Mouse (Mus musculus): ENCODE data around the gene Pah. TPM values are rescaled to one million over a fixed set of nuclear protein-coding genes. Genes with fewer than 3 reads are reported as not detected.

Pah gene
- polyA plus RNA-seq, 1 experiment from 2014 or later = 0.68 TPM

DNA sequence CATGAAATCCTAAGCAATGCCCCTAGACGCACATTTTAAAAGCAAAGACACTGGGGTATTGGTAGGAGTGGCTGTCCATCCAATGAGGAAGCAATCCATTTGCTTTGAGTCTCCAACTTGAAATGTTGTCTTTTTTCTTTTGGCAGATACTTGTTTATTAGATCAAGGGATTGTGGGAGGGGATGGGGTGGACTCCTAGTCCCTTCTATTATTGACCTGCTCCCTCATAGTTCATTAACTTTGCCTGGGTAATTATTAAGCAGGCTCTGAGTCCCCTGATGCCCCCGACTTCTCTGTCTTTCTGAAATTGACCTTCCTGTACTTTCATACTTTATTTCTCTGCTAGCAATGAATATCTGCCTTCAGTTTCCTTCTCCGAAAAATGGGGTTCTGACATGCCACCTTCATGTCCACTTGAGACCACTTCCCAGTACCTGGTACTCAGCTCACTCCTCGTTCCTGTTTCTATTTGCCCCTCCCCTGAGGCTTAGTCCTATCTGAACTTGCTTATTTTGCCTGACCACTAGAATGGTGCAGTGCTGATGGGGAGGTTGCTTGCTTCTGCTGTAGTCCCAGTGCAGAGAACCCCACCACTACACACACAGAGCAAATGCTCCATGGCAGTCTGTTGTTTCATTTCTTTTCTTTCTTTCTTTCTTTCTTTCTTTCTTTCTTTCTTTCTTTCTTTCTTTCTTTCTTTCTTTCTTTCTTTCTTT lies 1.0 kb upstream of the Pah start:
- ATAC-seq (ENCODE audit: insufficient number of reproducible peaks, insufficient read depth, low FRiP score, low read depth) = no peak
- H3K9me3 ChIP-seq (ENCODE audit: control insufficient read depth, low read depth, low read length) = no peaks in the 10 kb centered on the region
- H3K27me3 ChIP-seq (ENCODE audit: control insufficient read depth, insufficient read depth, low read length) = no peaks in the 10 kb centered on the region
- no peak overlapping the region for H3K27ac ChIP-seq (ENCODE audit: low read length)
- H3K4me3 ChIP-seq (ENCODE audit: low read depth, low read length) = no peak overlapping the region
- WGBS = 66% methylated on average over 4 of the region's 4 CpGs
- no peaks in the 10 kb centered on the region for H3K4me1 ChIP-seq (ENCODE audit: control insufficient read depth, insufficient read depth, low read length)
- H3K9ac ChIP-seq (replicated peaks; ENCODE audit: low read depth, low read length) = no peak overlapping the region
- H3K36me3 ChIP-seq (ENCODE audit: control insufficient read depth, insufficient read depth, low read length) = no peaks in the 10 kb centered on the region
- no peak overlapping the region for H3K4me2 ChIP-seq (replicated peaks; ENCODE audit: low read depth, low read length)

DNA sequence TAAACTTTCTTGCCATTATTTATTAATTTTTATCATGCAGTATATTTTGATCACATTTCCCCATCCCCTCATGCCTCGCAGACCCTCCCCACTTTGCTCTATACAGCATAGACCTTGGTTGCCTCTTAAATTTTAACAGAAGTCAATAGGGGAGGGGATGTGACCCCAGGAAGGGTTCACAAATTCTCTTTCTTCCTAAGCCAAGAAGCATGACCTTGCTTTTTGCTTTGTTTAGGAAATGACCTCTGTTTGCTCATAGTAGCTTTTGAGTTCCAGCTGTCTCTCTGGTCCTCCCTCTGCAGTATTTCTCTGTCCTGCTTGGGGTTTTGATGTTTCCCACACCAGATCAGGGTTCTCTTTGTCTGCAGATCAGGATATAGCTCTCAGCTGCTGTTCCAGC lies 12.6 kb downstream of the Pah start:
- no peak overlapping the region for H3K27ac ChIP-seq (ENCODE audit: low read length)
- ATAC-seq (ENCODE audit: insufficient number of reproducible peaks, insufficient read depth, low FRiP score, low read depth) = no peak
- no peaks in the 10 kb centered on the region for H3K4me1 ChIP-seq (ENCODE audit: control insufficient read depth, insufficient read depth, low read length)
- no peaks in the 10 kb centered on the region for H3K27me3 ChIP-seq (ENCODE audit: control insufficient read depth, insufficient read depth, low read length)
- H3K4me2 ChIP-seq (replicated peaks; ENCODE audit: low read depth, low read length) = no peak overlapping the region
- 74% methylated on average over 1 of the region's 1 CpGs for WGBS
- H3K36me3 ChIP-seq (ENCODE audit: control insufficient read depth, insufficient read depth, low read length) = no peaks in the 10 kb centered on the region
- no peak overlapping the region for H3K9ac ChIP-seq (replicated peaks; ENCODE audit: low read depth, low read length)
- H3K4me3 ChIP-seq (ENCODE audit: low read depth, low read length) = no peak overlapping the region
- no peaks in the 10 kb centered on the region for H3K9me3 ChIP-seq (ENCODE audit: control insufficient read depth, low read depth, low read length)

DNA sequence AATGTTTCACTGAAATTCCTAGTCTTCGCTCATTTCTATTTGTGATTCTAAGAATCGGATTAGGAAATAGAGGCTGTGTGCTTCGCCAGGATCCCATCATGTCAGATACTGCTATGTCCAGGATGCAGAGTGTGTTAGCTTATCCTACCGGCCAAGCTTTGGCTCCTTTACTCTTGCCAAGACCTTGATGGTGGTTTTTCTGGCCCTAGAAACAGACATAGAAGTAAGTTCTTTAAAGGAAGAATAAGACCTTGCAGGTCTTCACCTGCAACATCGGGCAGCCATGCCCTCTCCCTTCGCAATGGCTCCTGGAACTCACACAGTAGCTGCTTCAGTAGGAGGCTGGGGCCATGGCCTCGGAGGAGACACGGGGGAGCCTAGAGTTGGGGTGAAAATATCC lies 24.2 kb downstream of the Pah start:
- Histone ChIP-seq H3K4me2 (replicated peaks; ENCODE audit: low read depth, low read length) (no peak overlapping the region), H3K4me3 (ENCODE audit: low read depth, low read length) (no peak overlapping the region), H3K36me3 (ENCODE audit: control insufficient read depth, insufficient read depth, low read length) (no peaks in the 10 kb centered on the region), H3K4me1 (ENCODE audit: control insufficient read depth, insufficient read depth, low read length) (no peaks in the 10 kb centered on the region), H3K9me3 (ENCODE audit: control insufficient read depth, low read depth, low read length) (no peaks in the 10 kb centered on the region), H3K27ac (ENCODE audit: low read length) (no peak overlapping the region), H3K9ac (replicated peaks; ENCODE audit: low read depth, low read length) (no peak overlapping the region), H3K27me3 (ENCODE audit: control insufficient read depth, insufficient read depth, low read length) (no peaks in the 10 kb centered on the region)
- ATAC-seq (ENCODE audit: insufficient number of reproducible peaks, insufficient read depth, low FRiP score, low read depth) = no peak
- WGBS = 75% methylated on average over 8 of the region's 8 CpGs

DNA sequence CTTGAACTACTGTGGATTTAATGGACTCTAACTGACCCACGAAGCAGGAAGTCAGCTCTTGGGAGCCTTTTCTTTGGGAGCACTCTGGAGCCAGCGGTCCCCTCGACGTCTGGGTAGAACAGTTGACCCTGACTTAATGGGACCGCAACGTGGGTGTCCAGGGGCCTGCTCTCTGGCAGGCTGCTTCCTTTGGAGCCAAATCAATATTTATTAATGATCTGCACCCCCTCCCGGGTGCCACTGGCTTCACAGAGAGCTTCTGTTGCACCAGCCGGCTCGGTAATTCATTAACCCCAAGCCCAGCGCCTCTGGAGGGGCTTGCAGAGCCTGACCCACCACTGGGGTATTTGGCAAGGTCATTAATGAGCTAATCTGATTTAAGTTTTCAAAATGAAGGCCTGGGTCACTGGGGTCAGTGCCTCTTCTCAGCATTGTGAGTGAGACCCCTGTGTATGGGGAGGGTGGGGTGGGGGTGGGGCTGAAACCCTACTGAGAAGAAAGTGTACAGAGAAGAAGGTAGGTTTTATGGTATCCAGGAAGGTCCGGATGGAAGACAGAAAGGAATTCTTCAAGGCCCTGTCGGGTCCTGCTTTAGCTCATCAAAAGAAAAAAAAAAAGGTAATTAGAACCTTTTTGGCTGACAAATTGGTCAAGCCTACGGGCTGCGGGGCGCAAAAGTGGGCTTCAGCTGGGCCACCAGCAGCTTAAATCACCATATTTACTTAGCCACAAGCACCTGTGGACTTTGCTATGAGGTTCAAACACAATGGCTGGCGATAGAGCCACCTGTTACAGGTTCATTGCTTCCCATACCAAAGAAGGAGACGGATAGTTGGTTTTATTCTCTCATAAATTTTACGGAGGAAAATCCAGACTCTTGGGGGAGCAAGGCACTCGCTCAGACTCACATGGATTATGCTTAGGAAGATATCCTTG lies 25.0 kb downstream of the Pah start:
- H3K4me2 ChIP-seq (replicated peaks; ENCODE audit: low read depth, low read length) = no peak overlapping the region
- H3K9me3 ChIP-seq (ENCODE audit: control insufficient read depth, low read depth, low read length) = no peaks in the 10 kb centered on the region
- H3K4me1 ChIP-seq (ENCODE audit: control insufficient read depth, insufficient read depth, low read length) = no peaks in the 10 kb centered on the region
- H3K27me3 ChIP-seq (ENCODE audit: control insufficient read depth, insufficient read depth, low read length) = no peaks in the 10 kb centered on the region
- 45% methylated on average over 19 of the region's 19 CpGs for WGBS
- no peak overlapping the region for H3K4me3 ChIP-seq (ENCODE audit: low read depth, low read length)
- no peak overlapping the region for H3K27ac ChIP-seq (ENCODE audit: low read length)
- no peak overlapping the region for H3K9ac ChIP-seq (replicated peaks; ENCODE audit: low read depth, low read length)
- ATAC-seq (ENCODE audit: insufficient number of reproducible peaks, insufficient read depth, low FRiP score, low read depth) = peak; percentile 77
- no peaks in the 10 kb centered on the region for H3K36me3 ChIP-seq (ENCODE audit: control insufficient read depth, insufficient read depth, low read length)

DNA sequence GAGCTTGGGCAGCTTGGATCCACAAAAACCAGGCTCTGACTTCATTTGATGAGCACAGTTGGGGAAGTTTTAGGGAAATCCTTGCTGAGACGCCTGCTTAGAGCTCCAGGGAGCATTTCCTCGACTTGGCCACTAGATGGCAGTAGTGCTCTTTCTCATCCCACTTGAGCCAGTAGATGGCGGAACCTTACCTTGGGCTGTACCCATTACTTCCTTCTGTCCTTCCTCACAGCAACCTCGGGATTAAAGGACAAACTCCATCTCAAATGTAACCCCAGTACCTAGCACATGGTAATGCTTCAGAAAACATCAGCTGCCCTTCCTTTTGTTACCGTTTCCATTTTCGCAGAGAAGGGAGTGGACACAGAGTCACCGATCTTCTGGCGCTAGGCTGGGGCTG lies 31.1 kb downstream of the Pah start:
- Histone ChIP-seq H3K4me3 (ENCODE audit: low read depth, low read length) (no peak overlapping the region), H3K9me3 (ENCODE audit: control insufficient read depth, low read depth, low read length) (no peaks in the 10 kb centered on the region), H3K27ac (ENCODE audit: low read length) (no peak overlapping the region), H3K9ac (replicated peaks; ENCODE audit: low read depth, low read length) (no peak overlapping the region), H3K36me3 (ENCODE audit: control insufficient read depth, insufficient read depth, low read length) (no peaks in the 10 kb centered on the region), H3K4me2 (replicated peaks; ENCODE audit: low read depth, low read length) (no peak overlapping the region), H3K27me3 (ENCODE audit: control insufficient read depth, insufficient read depth, low read length) (no peaks in the 10 kb centered on the region), H3K4me1 (ENCODE audit: control insufficient read depth, insufficient read depth, low read length) (no peaks in the 10 kb centered on the region)
- 0 out of 2 replicates have a peak, but pooled peaks have one; percentile 49 for ATAC-seq (ENCODE audit: insufficient number of reproducible peaks, insufficient read depth, low FRiP score, low read depth)
- WGBS = 30% methylated on average over 8 of the region's 8 CpGs

DNA sequence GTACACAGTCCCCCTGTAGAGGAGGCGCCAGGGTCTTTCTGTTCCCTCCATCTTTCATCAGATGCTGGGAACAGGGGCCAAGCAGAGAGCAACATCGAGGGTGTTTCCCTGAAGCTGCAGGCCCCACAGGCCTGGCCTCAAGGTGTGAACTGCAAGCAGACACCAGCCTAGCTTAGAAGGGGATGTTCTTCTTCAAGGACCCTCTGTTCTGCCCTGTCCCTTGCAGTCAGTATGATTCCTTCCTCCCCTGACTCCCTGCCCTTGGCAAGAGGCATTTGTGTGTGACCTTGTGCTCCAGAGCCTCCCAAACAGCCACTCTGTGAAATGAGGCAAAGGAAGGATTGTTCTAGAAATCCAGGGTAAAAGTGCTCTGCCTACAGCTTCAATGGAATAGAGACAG lies 34.8 kb downstream of the Pah start:
- Histone ChIP-seq H3K4me1 (ENCODE audit: control insufficient read depth, insufficient read depth, low read length) (no peaks in the 10 kb centered on the region), H3K27me3 (ENCODE audit: control insufficient read depth, insufficient read depth, low read length) (no peaks in the 10 kb centered on the region), H3K36me3 (ENCODE audit: control insufficient read depth, insufficient read depth, low read length) (no peaks in the 10 kb centered on the region), H3K9me3 (ENCODE audit: control insufficient read depth, low read depth, low read length) (no peaks in the 10 kb centered on the region), H3K9ac (replicated peaks; ENCODE audit: low read depth, low read length) (no peak overlapping the region), H3K4me2 (replicated peaks; ENCODE audit: low read depth, low read length) (no peak overlapping the region), H3K4me3 (ENCODE audit: low read depth, low read length) (no peak overlapping the region), H3K27ac (ENCODE audit: low read length) (no peak overlapping the region)
- no peak for ATAC-seq (ENCODE audit: insufficient number of reproducible peaks, insufficient read depth, low FRiP score, low read depth)
- 54% methylated on average over 2 of the region's 2 CpGs for WGBS

DNA sequence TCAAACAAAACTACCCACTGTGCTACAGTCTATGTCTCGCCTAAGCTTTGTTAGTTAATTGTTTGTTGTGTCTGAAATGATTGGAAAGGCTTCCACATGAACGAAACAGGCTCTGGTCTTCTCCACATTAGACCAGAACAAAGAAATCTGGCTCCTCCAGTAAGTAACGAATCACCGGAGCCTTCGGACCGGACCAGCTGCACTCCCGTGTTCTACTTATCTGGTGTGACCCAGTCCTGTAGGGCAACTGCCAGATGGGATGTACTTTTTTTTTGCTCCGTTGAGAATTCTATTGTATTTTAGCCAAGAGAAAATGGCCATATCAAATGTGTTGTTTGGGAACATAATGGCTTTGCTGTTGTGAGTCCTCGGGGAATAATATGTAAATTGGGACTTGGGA lies 42.2 kb downstream of the Pah start:
- no peaks in the 10 kb centered on the region for H3K36me3 ChIP-seq (ENCODE audit: control insufficient read depth, insufficient read depth, low read length)
- H3K27ac ChIP-seq (ENCODE audit: low read length) = no peak overlapping the region
- no peaks in the 10 kb centered on the region for H3K4me1 ChIP-seq (ENCODE audit: control insufficient read depth, insufficient read depth, low read length)
- no peak overlapping the region for H3K9ac ChIP-seq (replicated peaks; ENCODE audit: low read depth, low read length)
- no peak overlapping the region for H3K4me3 ChIP-seq (ENCODE audit: low read depth, low read length)
- H3K27me3 ChIP-seq (ENCODE audit: control insufficient read depth, insufficient read depth, low read length) = no peaks in the 10 kb centered on the region
- H3K4me2 ChIP-seq (replicated peaks; ENCODE audit: low read depth, low read length) = no peak overlapping the region
- 85% methylated on average over 9 of the region's 9 CpGs for WGBS
- H3K9me3 ChIP-seq (ENCODE audit: control insufficient read depth, low read depth, low read length) = no peaks in the 10 kb centered on the region
- ATAC-seq (ENCODE audit: insufficient number of reproducible peaks, insufficient read depth, low FRiP score, low read depth) = no peak

DNA sequence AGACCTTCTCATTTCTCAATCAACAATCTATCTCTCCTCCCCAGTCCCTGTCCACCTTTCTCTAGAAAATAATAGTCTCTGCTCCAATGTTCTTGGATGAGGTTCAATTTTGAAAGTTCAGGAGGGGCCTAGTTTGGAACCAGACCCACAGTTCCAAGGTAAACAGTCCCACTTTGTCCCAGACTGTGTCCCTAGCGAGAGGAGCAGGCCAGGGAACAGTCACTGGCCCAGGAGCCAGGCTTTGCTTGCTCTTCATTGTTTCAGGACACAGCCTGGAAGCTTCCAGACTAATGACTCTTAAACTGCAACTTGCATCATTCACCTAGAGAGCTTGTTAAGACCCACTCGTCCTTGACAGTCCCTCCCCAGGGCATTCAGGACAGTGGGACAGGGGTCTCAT lies 44.1 kb downstream of the Pah start:
- no peaks in the 10 kb centered on the region for H3K4me1 ChIP-seq (ENCODE audit: control insufficient read depth, insufficient read depth, low read length)
- no peak overlapping the region for H3K9ac ChIP-seq (replicated peaks; ENCODE audit: low read depth, low read length)
- no peak overlapping the region for H3K4me2 ChIP-seq (replicated peaks; ENCODE audit: low read depth, low read length)
- no peak for ATAC-seq (ENCODE audit: insufficient number of reproducible peaks, insufficient read depth, low FRiP score, low read depth)
- H3K9me3 ChIP-seq (ENCODE audit: control insufficient read depth, low read depth, low read length) = no peaks in the 10 kb centered on the region
- WGBS = 53% methylated on average over 2 of the region's 2 CpGs
- no peak overlapping the region for H3K27ac ChIP-seq (ENCODE audit: low read length)
- H3K27me3 ChIP-seq (ENCODE audit: control insufficient read depth, insufficient read depth, low read length) = no peaks in the 10 kb centered on the region
- no peak overlapping the region for H3K4me3 ChIP-seq (ENCODE audit: low read depth, low read length)
- no peaks in the 10 kb centered on the region for H3K36me3 ChIP-seq (ENCODE audit: control insufficient read depth, insufficient read depth, low read length)
